Mouse (Mus musculus) midbrain, postnatal 0 days (tissue): ENCODE data around the gene Tmem208. TPM values are rescaled to one million over a fixed set of nuclear protein-coding genes. Genes with fewer than 3 reads are reported as not detected.
A peak's percentile ranks its signal among the peaks of the same experiment; 100 is the strongest.

Source experiments
- ATAC-seq: fragments of 200-750 bp; cut with Nextera tagmentation; 2 replicates; pipeline ENCODE4 v1.8.0; 2017; ENCODE audit warnings: moderate number of reproducible peaks, mild to moderate bottlenecking, moderate TSS enrichment, moderate library complexity; ENCODE audit not compliant: low FRiP score
- DNase-seq: peaks from one replicate; pipeline ENCODE4 v3.0.0-alpha.2; 2015; ENCODE audit warnings: low spot score
- H3K27ac ChIP-seq: fragments of 300-500 bp; sonication (generic); 2 replicates; pipeline ENCODE4 v1.5.1; 2014; ENCODE audit warnings: low read depth, mild to moderate bottlenecking, low read length, mixed read lengths
- H3K27me3 ChIP-seq: fragments of 300-500 bp; sonication (generic); 2 replicates; pipeline ENCODE4 v1.6.1; 2014; ENCODE audit warnings: low read length, control low read depth, mixed read lengths; ENCODE audit not compliant: insufficient read depth
- H3K36me3 ChIP-seq: fragments of 300-500 bp; sonication (generic); 2 replicates; pipeline ENCODE4 v1.6.1; 2014; ENCODE audit warnings: low read length, control low read depth, mixed read lengths; ENCODE audit not compliant: insufficient read depth
- H3K4me1 ChIP-seq: fragments of 300-500 bp; sonication (generic); 2 replicates; pipeline ENCODE4 v1.6.1; 2014; ENCODE audit warnings: mild to moderate bottlenecking, control low read depth, antibody characterized with exemption, low read length, mixed read lengths; ENCODE audit not compliant: insufficient read depth
- H3K4me2 ChIP-seq: fragments of 300-500 bp; sonication (generic); 2 replicates; pipeline ENCODE4 v1.6.1; 2014; ENCODE audit warnings: low read depth, mild to moderate bottlenecking, low read length, mixed read lengths; ENCODE audit not compliant: poor library complexity, severe bottlenecking
- H3K4me3 ChIP-seq: fragments of 300-500 bp; sonication (generic); 2 replicates; pipeline ENCODE4 v1.5.1; 2014; ENCODE audit warnings: low read depth, mild to moderate bottlenecking, low read length, moderate library complexity
- H3K9ac ChIP-seq: fragments of 300-500 bp; sonication (generic); replicated peaks from 2 replicates; pipeline ENCODE4 v1.6.1; 2014; ENCODE audit warnings: mild to moderate bottlenecking, low read length, moderate library complexity, mixed read lengths; ENCODE audit not compliant: poor library complexity, severe bottlenecking
- H3K9me3 ChIP-seq: fragments of 300-500 bp; sonication (generic); 2 replicates; pipeline ENCODE4 v1.6.1; 2016; ENCODE audit warnings: low read length, control low read depth
- CTCF ChIP-seq: IDR thresholded peaks from 2 replicates; pipeline ENCODE4 v1.5.1; 2016; ENCODE audit warnings: antibody characterized with exemption, mild to moderate bottlenecking
- WGBS: fragments of 180-500 bp; shearing (Covaris S2); extraction: QIAGEN DNeasy Blood & Tissue Kit; methylation state at CpG from one replicate; pipeline ENCODE4 v1.1.7; 2014; 5-methylcytosine and 5-hydroxymethylcytosine counted together
- polyA plus RNA-seq: library from polyadenylated mRNA; unstranded; fragments of >200 nt; fragmentation: Nextera tagmentation; extraction: Ambion mirVana; gene quantifications from 2 replicates; pipeline ENCODE4 v1.2.1, GENCODE M21; 2015
- total RNA-seq: library from RNA; depleted of rRNA; stranded (reverse); fragments of >200 nt; gene quantifications from 2 replicates; pipeline ENCODE4 v1.2.3, GENCODE M21; 2014

Tmem208 gene
- total and polyA plus RNA-seq, 2 experiments from 2014 or later, result 88.4 to 129 TPM

DNA sequence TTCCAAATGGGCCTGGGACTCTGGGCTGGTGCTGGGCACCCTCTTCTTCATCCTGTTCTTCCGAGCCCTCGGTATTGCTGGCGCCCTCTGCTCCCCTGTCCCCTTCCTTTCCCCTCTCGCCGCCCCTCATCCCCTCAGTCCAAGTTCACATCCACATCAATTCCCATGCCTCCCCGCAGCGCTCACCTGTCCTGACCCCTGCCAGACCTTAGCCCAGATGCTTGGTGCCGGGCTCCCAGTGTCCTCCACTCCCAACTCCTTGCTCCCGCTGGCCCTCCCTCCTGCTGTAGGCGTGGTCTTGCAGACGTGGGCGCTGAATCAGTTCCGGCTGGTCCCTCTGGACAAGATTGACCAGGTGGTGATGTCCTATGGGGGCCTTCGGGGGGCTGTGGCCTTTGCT is 30.5 kb downstream of the Tmem208 start:
- DNase-seq (no peak), ATAC-seq (no peak)
- H3K4me1 ChIP-seq, result no peaks in the 10 kb centered on the region
- H3K9ac ChIP-seq, result no peak overlapping the region
- no peak overlapping the region for H3K27ac ChIP-seq
- H3K9me3 ChIP-seq, result no peaks in the 10 kb centered on the region
- H3K4me3 ChIP-seq, result no peak overlapping the region
- WGBS, result 88% methylated on average over 14 of the region's 14 CpGs
- H3K4me2 ChIP-seq, result no peak overlapping the region
- peaks cover 33% of the 10 kb centered on the region for H3K36me3 ChIP-seq
- no peaks in the 10 kb centered on the region for H3K27me3 ChIP-seq
- no peak for TF ChIP-seq CTCF

GRCm38 (mm10) chr8:105359208-105359607 is 33.1 kb downstream of the Tmem208 start:
- WGBS, result 77% methylated on average over 15 of the region's 15 CpGs
- Histone ChIP-seq H3K27me3 (no peaks in the 10 kb centered on the region), H3K4me1 (no peaks in the 10 kb centered on the region), H3K9me3 (no peaks in the 10 kb centered on the region), H3K4me2 (no peak overlapping the region), H3K27ac (no peak overlapping the region; the same call in 1 of the 2 replicates), H3K9ac (no peak overlapping the region), H3K36me3 (peaks cover 44% of the 10 kb centered on the region), H3K4me3 (no peak overlapping the region)
- ATAC-seq (no peak; the same call in 1 of the 2 replicates), DNase-seq (no peak)
- TF ChIP-seq CTCF, result no peak

- Histone ChIP-seq H3K27me3 (no peaks in the 10 kb centered on the region), H3K4me1 (no peaks in the 10 kb centered on the region), H3K27ac (no peak overlapping the region; the same call in 1 of the 2 replicates), H3K9ac (no peak overlapping the region), H3K9me3 (no peaks in the 10 kb centered on the region), H3K36me3 (peaks cover 48% of the 10 kb centered on the region), H3K4me3 (no peak overlapping the region), H3K4me2 (no peak overlapping the region)
- TF ChIP-seq CTCF, result peak; percentile 73
- ATAC-seq (no peak), DNase-seq (peak; percentile 79)
- WGBS, result 46% methylated on average over 4 of the region's 4 CpGs
Measured at GRCm38 (mm10) chr8:105359646-105360045, 33.5 kb downstream of the Tmem208 start.

- DNase-seq, result no peak
Measured at GRCm38 (mm10) chr8:105361751-105362702, 35.9 kb downstream of the Tmem208 start.

DNA sequence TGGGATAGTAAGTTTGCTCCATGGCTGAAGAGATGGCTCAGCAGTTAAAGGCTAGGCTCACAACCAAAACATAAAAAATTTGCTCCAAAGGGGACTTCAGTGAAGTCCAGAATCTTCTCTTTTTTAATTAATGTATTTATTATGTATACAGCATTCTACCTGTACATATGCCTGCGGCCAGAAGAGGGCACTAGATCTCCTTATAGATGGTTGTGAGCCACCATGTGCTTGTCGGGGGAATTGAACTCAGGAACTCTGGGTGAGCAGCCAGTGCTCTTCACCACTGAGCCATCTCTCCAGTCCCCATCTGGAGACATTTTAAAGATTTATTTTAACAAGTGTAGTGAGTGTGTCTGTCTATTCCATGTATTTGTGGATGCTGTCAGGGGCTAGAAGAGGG is 41.0 kb downstream of the Tmem208 start:
- H3K4me3 ChIP-seq, result no peak overlapping the region
- H3K27me3 ChIP-seq, result no peaks in the 10 kb centered on the region
- no peak overlapping the region for H3K9ac ChIP-seq
- no peak for ATAC-seq
- peaks cover 37% of the 10 kb centered on the region for H3K36me3 ChIP-seq
- no peak overlapping the region for H3K4me2 ChIP-seq
- H3K9me3 ChIP-seq, result no peaks in the 10 kb centered on the region
- 75% methylated on average over 2 of the region's 2 CpGs for WGBS
- H3K4me1 ChIP-seq, result no peaks in the 10 kb centered on the region
- H3K27ac ChIP-seq, result no peak overlapping the region
- TF ChIP-seq CTCF, result peak; percentile 70
- DNase-seq, result no peak

More at GRCm38 (mm10) chr8:105361751-105362702, 35.9 kb downstream of the Tmem208 start:
- no peak for TF ChIP-seq CTCF
- no peak overlapping the region for H3K4me3 ChIP-seq
- H3K27ac ChIP-seq, result no peak overlapping the region
- H3K4me2 ChIP-seq, result no peak overlapping the region
- peaks cover 42% of the 10 kb centered on the region for H3K36me3 ChIP-seq
- H3K4me1 ChIP-seq, result no peaks in the 10 kb centered on the region
- no peak overlapping the region for H3K9ac ChIP-seq
- WGBS, result 70% methylated on average over 12 of the region's 12 CpGs
- no peak for ATAC-seq
- no peaks in the 10 kb centered on the region for H3K27me3 ChIP-seq
- no peaks in the 10 kb centered on the region for H3K9me3 ChIP-seq

GRCm38 (mm10) chr8:105372473-105372872 is 46.3 kb downstream of the Tmem208 start:
- H3K27ac ChIP-seq, result no peak overlapping the region
- 0 out of 2 replicates have a peak, but pooled peaks cover 4% of the 10 kb centered on the region for H3K4me1 ChIP-seq
- H3K4me3 ChIP-seq, result no peak overlapping the region
- H3K9me3 ChIP-seq, result no peaks in the 10 kb centered on the region; the same call in 1 of the 2 replicates
- no peak for DNase-seq
- WGBS, result 78% methylated on average over 8 of the region's 9 CpGs
- H3K9ac ChIP-seq, result no peak overlapping the region
- no peak for TF ChIP-seq CTCF
- peaks cover 14% of the 10 kb centered on the region for H3K36me3 ChIP-seq
- H3K4me2 ChIP-seq, result no peak overlapping the region
- no peaks in the 10 kb centered on the region for H3K27me3 ChIP-seq
- ATAC-seq, result no peak
